Mouse (Mus musculus): ENCODE measurements around the gene Susd1.

Gene Susd1

DNA sequence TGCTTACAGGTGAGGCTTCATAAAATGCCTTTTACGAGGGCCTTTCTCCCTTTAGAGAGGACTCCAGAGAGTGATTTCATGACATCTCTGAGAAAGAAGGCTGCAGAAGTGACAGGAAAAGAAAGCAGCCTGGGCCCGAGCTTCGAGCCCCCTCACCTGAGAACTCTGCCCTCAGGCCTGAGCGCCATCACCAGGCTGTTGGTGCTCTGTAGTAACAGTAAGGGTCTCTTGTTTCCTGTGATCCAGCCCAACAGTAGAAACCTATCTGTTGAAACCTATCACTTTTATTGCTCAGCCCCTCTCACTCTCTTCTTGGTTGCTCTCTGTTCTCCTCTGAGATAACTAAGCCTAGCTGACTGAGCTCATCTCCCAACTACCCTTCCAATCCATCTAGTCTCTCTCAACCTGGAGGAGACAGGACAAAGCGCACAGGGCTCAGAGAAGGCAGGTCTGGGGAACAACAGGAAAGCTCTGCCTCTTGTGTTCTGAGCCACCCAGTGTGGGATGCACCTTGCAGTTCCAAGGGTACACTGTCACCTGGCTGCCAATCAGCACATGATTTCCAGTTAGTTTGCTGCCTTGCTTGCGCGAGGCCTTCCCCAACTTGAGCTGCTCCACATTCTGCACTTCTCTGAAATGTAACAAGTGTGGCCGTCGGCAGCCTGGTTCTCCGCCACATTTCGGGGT is 101.4 kb downstream of the Susd1 start:
- no peak for DNase-seq

DNA sequence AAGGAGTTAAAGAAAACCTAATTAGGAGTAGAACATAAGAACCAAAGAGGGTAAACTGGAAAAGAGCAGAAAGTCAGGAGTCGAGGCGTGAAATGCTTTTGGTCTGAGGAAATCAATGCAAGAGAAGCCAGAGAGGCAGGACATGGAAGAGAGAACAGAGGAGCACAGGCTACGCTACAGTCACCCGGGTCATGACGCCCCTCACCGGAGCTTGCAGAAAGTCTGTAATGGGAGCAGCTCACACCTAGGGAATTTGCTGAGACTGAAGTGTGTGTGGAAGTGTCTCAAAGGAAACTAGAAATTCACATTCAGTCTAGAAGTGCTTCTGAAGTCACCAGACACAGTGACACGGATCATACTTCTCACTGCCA is 102.0 kb downstream of the Susd1 start:
- no peak for DNase-seq

DNA sequence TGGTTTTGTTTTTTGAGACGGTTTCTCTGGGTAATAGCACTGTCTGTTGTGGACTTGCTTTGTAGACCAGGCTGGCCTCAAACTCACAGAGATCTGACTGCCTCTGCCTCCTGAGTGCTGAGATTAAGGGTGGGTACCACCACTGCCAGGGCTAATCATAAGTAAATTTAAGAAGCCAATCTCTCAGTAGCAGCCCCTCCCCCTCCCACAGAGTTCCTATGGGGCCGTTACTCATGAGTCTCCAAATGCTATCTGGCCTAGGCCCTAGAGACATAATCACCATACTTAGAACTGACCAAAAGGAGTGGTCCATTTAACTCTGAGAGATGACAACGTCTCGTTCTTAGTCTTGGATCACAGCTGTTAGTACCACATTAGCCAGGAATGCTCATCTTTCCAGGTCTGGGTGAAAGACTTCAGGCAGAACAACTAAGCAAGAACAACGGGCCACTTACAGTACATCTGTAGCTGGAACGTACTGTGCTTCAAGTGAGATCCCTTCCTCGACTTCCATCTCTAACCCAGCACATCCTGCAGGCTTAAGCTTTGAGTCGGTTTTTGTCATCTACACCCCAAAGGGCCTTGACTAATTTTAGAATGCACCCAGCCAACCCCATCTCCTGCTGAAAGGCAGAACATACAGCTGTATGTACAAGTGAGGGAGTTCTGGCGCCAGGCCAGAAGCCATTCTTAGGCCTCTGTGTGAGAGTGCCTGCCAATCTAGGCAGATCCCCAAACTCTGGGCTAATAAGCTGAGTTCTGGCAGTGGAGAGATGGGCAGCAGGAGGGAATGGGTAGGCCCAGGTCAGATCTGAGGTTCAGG is 102.6 kb downstream of the Susd1 start:
- DNase-seq, result peak in 1 of 2 experiments; percentile 38

- no peak for DNase-seq
Measured at GRCm38 (mm10) chr4:59335101-59335500, 103.3 kb downstream of the Susd1 start.

GRCm38 (mm10) chr4:59334236-59334635 is 104.2 kb downstream of the Susd1 start:
- no peak for DNase-seq

DNA sequence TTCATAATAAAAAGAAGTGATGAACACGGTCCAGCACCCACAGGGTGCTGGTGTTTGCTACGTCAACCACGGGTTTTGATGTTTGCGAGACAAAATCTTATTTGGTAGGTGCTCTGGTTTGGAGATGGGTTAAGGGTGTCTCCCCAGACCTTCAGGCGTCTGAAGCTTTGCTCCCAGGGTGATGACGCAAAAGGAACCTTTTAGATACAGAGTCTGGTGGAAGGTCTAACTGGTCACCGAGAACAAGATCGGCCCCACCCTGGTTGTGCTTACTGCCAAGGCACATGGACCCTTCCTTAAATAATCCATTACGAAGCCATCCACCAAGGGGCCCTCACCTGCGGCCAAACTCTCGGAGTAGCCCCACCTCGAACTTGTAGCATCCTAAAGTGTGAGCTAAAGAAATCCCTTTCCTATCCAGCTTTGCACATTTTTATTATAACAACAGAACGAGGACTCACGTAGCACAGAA is 105.0 kb downstream of the Susd1 start:
- DNase-seq, result no peak

DNA sequence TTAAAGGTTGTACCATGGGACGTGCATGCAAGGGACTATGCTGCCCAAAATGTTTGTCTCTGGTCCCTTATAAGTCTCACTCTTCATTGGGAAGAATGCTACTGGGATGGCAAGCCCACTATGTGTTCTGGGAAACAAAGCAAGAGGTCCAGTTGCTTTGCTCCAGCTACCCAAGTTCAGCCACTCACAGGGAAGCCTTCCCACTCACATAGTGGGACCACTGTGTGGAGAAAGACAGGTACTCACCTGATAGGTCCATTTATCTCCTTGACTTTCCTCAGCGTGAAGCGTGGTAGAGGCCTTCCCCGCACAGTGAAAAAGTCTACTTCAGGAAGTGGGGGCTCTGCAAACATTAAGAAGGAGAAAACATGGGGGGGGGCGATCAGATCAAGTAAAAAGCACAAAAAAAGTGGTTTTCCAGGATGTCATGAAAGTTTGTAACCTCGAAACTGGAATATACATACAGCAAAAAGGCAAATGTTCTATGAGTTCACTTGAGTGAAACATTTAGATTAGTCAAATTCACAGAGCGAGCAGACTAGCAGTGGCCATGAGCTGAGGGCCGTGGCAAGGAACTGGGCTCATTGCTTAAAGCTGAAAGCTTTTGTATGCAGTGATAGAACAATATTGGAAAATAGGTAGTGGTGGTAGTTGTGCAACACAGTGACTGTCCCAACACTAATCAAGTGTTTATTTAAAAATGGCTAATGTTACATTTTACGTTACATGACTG is 105.6 kb downstream of the Susd1 start:
- DNase-seq, result no peak

DNA sequence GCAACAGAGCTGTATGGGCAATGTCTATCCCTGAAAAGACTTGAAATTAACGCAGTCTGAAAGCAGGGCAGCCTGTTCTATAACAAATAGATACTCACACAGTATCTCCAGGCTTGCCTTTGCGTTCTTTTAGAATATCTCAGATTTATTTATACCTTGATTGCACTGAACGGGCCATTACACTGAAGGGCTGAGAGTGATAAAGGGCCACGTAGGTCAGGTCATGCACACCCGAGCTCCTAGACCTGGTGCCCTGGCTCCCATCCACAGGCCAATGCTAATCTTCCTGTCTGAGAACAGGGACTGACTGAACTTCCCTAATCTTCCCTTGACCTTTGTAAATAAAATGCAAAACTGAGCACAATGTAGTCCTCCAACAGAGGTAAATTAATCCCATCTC is 106.3 kb downstream of the Susd1 start:
- DNase-seq, result no peak

- peak in 1 of 2 experiments; percentile 27 for DNase-seq
Measured at GRCm38 (mm10) chr4:59331633-59332032, 106.8 kb downstream of the Susd1 start.

GRCm38 (mm10) chr4:59330961-59331604 is 107.3 kb downstream of the Susd1 start:
- no peak for DNase-seq

DNA sequence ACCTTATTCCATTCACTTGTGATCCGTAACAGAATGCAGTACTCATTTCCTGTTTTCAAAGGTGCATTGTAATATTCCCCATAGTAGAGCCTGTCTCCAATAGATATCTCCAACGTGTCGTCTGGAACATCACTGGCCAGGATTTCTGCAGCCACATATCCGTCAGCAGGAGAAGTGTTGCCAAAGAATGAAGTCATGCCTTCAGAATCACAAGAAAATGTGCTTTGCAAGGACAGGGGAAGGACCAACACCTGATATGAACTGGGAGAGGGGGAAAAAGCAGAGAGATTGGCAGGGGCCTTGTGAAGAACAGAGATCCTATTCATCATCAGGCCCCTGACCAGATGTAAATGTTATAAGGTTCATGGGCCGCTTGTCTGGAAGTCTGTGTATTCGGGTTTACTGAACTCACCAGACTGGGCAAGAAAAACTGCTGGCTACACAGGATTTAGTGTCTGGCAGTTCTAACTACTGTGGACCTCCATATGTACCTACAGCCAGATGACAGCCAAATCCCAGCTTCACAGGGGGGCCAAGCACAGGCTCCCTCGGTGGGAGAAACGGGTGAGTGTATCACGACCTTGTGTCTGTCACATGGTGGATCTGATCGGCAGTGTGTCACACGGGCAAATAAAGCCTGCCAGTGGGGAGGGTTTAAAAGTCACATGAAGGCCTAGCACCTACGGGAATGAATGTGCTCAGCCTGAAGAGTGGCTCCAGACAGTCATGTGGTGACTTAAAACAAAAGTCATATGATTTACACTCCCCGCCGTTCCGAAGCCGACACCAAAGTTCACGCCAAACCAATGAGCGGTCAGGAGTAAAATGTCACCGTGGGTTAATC is 108.8 kb downstream of the Susd1 start:
- DNase-seq, result no peak

- DNase-seq, result no peak
Measured at GRCm38 (mm10) chr4:59328821-59329220, 109.6 kb downstream of the Susd1 start.

DNA sequence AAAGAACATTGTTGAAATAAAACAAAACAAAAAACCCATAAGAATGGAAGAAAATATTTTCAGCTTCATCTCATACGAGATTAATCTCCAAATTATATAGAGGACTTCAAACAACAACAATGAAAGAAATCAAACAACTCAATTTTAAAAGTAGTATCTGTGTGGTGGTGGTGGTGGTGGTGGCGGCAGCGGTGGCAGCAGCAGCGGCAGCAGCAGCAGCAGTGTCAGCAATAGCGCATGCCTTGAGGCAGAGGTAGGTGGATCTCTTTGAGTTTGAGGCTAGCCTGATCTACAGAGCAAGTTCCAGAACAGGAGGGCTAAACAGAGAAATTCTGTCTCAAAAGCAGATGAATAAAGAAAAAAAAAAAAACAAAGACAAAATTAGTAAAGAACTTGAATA is 110.4 kb downstream of the Susd1 start:
- DNase-seq, result no peak

- DNase-seq, result no peak
Measured at GRCm38 (mm10) chr4:59326031-59326760, 112.2 kb downstream of the Susd1 start.

DNA sequence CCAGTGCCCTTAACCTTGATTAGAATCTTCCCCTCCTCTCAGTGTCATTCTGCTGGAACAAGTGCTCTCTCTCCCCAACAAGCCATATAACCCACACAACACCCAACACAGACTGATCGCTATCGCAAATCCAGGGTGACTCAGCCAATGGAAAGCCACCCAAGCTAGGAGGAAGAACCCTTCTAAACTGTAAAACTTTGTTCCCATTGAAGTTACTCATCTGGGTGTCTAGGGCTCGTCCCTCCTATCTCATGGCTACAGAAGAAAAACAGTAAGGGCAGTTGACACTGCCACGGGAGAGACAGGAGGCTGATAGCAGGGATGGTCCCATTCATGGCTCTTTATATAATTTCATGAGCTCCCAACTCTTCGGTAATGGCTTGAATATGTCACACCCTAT is 114.1 kb downstream of the Susd1 start:
- no peak for DNase-seq

DNA sequence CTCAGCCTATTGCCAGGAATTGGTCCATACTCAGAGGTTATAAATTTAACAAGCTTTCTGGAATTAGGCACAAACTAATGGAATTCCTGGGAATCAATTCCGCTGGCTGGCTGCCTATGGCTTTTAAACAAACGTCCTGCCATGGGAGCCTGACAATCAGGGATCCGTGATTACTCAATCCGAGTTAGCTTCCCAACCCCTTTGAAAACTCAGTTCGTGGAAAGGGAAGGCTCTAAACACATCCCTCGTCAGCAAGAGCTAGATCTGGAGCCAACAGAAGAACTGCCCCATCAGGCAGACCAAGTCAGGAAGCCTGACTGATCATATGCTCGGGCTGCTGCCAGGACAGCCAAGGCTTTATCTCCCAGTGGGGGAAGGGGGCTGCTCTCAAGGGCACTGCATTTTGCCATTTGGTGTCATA is 115.2 kb downstream of the Susd1 start:
- DNase-seq, result no peak

DNA sequence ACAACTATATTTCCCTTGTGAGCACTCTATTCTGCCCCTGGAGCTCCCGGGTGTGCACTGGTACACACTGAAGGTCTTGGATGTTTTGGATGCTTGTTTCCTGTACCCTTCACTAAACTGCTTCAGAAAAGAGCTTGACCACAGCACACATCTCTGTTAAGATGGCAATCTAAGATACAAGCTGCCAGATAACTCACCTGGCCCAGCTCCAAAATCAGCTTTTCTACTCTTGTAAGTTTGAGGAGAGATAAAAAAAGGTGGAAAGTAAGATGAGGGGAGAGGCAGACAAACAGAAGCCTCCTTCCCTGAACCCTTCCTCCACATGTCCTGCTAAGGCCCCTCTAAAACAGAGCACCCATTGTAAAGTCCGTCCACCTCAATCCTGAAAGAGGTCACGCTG is 115.7 kb downstream of the Susd1 start:
- no peak for DNase-seq

DNA sequence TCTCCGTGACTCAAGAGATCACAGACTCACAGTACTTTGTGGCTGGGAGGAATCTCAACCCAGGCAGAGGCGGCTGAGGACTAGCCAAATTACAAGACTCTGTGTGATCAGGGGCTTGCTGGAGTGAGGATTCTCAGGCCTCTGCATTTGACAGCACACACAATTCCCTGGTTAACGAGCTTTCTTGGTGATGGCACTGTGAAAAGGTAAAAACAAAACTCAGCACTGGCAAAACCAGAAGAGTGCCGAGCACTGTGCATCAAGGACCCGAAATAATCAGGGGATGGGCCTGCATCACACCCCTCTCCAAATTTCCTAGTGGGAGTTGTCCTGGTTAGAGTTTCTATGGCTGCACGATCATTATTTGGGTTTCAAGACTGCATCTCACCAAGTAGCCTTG is 116.4 kb downstream of the Susd1 start:
- DNase-seq, result no peak

DNA sequence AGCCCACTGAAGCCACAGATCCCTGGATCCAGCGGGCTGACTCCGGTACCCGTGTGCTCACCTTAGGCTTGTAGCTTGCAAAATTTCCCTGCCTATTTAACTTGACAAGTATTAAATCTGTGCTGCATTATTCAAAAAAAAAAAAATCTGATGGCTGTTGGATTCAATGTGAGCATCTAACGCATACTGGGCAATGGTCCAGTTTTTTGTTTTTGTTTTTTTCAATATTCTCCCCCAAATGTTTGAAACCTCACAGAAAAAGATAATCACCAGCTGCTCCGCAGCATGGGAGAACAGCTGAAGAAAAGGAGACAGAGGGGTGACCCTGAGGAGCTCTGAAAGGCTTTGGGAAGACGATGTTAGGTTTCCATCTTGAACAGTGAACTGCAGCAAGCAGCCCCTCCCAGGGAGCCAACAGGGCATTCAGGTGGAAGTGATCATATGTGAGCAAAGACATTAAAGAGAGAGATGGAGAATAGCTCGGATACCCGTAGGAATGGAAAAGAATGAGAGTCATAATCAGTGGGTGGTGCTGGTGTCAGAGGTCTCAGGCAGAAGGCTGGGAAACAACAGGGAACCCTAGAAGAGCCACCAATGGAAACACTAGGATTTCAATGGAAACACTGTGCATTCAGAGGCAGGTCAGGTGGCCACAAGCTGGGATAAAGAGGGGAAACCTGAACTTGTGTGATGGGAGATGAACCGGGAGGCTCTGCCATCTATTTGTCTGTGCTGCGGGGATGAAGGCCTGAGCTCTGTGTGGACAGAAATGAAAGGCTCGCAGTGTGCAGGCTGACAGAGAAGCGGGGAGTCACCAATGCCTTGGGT is 117.0 kb downstream of the Susd1 start:
- no peak for DNase-seq
